Mouse (Mus musculus) heart, postnatal 0 days (tissue): ENCODE results near the gene Arid1b.

ENCODE experiments used
- CTCF ChIP-seq: IDR thresholded peaks from 2 replicates; pipeline ENCODE4 v1.5.1; 2016; ENCODE audit warnings: antibody characterized with exemption, control low read depth, low read depth
- EP300 ChIP-seq: IDR thresholded peaks from 2 replicates; pipeline ENCODE4 v1.6.1; 2016; ENCODE audit warnings: antibody characterized with exemption, low read depth

DNA sequence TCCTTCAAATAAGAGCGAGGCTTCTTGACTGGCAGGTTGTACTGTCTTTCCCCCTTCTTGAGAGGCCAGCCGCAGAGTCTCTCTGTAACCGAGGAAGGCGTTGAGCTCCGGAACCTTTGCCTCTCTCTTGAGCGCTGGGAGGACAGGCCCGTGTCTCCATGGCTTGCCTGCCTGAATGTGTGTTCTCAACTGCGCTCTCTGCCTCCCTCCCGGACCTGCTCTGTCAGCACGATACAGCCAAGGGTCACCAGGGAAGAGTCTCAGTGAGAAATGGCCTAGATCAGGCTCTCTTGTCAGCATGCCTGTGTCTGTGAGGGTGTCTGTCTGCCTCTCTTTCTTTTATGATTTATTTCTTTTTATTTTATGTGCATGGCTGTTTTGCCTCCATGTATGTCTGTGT is 29.6 kb downstream of the Arid1b start:
- TF ChIP-seq CTCF (no peak), EP300 (no peak)
